Mouse (Mus musculus) stomach, embryonic 16.5 days (tissue): Measurements from ENCODE around the gene Nt5c1a. TPM values are rescaled to one million over a fixed set of nuclear protein-coding genes. Genes with fewer than 3 reads are reported as not detected.

ENCODE experiments used
- ATAC-seq: fragments of 200-750 bp; cut with Nextera tagmentation; 2 replicates; pipeline ENCODE4 v1.8.0; 2017; ENCODE audit warnings: moderate number of reproducible peaks, moderate TSS enrichment; ENCODE audit not compliant: insufficient read depth, low FRiP score
- H3K27ac ChIP-seq: fragments of 300-500 bp; sonication (generic); 2 replicates; pipeline ENCODE4 v1.5.1; 2014; ENCODE audit warnings: low read length
- H3K27me3 ChIP-seq: fragments of 300-500 bp; sonication (generic); 2 replicates; pipeline ENCODE4 v1.6.1; 2014; ENCODE audit warnings: low read length, control low read depth, mixed read lengths; ENCODE audit not compliant: control insufficient read depth, insufficient read depth
- H3K36me3 ChIP-seq: fragments of 300-500 bp; sonication (generic); 2 replicates; pipeline ENCODE4 v1.6.1; 2014; ENCODE audit warnings: low read length; ENCODE audit not compliant: control insufficient read depth, insufficient read depth
- H3K4me1 ChIP-seq: fragments of 300-500 bp; sonication (generic); 2 replicates; pipeline ENCODE4 v1.6.1; 2014; ENCODE audit warnings: low read length, control low read depth, mixed read lengths; ENCODE audit not compliant: control insufficient read depth, insufficient read depth
- H3K4me2 ChIP-seq: fragments of 300-500 bp; sonication (generic); 2 replicates; pipeline ENCODE4 v1.6.1; 2014; ENCODE audit warnings: low read depth, low read length, mixed read lengths
- H3K4me3 ChIP-seq: fragments of 300-500 bp; sonication (generic); replicated peaks from 2 replicates; pipeline ENCODE4 v1.5.1; 2014; ENCODE audit warnings: mild to moderate bottlenecking, low read length
- H3K9ac ChIP-seq: fragments of 300-500 bp; sonication (generic); 2 replicates; pipeline ENCODE4 v1.6.1; 2014; ENCODE audit warnings: low read length
- H3K9me3 ChIP-seq: fragments of 300-500 bp; sonication (generic); replicated peaks from 2 replicates; pipeline ENCODE4 v1.6.1; 2016; ENCODE audit warnings: low read length, control low read depth; ENCODE audit not compliant: control insufficient read depth
- WGBS: fragments of 180-500 bp; shearing (Covaris S2); extraction: QIAGEN DNeasy Blood & Tissue Kit; methylation state at CpG from one replicate; pipeline ENCODE4 v1.1.7; 2014; 5-methylcytosine and 5-hydroxymethylcytosine counted together
- polyA plus RNA-seq: library from polyadenylated mRNA; unstranded; fragments of >200 nt; fragmentation: Nextera tagmentation; extraction: Ambion mirVana; gene quantifications from 2 replicates; pipeline ENCODE4 v1.2.1, GENCODE M21; 2015

The Nt5c1a gene
- polyA plus RNA-seq, 1 experiment from 2014 or later, result not detected

GRCm38 (mm10) chr4:123235835-123236430, 34.6 kb downstream of the Nt5c1a start:
- Histone ChIP-seq H3K4me2 (peak overlapping the region; percentile 11; the same call in 1 of the 2 replicates), H3K27ac (0 out of 2 replicates have a peak overlapping the region, but pooled peaks have one; percentile 14), H3K27me3 (no peaks in the 10 kb centered on the region), H3K9ac (no peak overlapping the region), H3K4me1 (peaks cover 10% of the 10 kb centered on the region), H3K36me3 (no peaks in the 10 kb centered on the region), H3K9me3 (no peaks in the 10 kb centered on the region), H3K4me3 (peak overlapping the region; percentile 8)
- no peak for ATAC-seq
- 76% methylated on average over 9 of the region's 9 CpGs for WGBS

GRCm38 (mm10) chr4:123236431-123237031, 35.2 kb downstream of the Nt5c1a start:
- no peaks in the 10 kb centered on the region for H3K36me3 ChIP-seq
- ATAC-seq, result no peak
- peak overlapping the region; percentile 8 for H3K4me3 ChIP-seq
- no peak overlapping the region for H3K9ac ChIP-seq
- H3K9me3 ChIP-seq, result no peaks in the 10 kb centered on the region
- 74% methylated on average over 13 of the region's 13 CpGs for WGBS
- peak overlapping the region; percentile 28 for H3K4me2 ChIP-seq
- H3K4me1 ChIP-seq, result peaks cover 10% of the 10 kb centered on the region
- H3K27ac ChIP-seq, result 0 out of 2 replicates have a peak overlapping the region, but pooled peaks have one; percentile 56
- H3K27me3 ChIP-seq, result no peaks in the 10 kb centered on the region

- H3K9me3 ChIP-seq, result no peaks in the 10 kb centered on the region
- 57% methylated on average over 6 of the region's 6 CpGs for WGBS
- H3K36me3 ChIP-seq, result no peaks in the 10 kb centered on the region
- peak overlapping the region; percentile 28 for H3K4me2 ChIP-seq
- peak overlapping the region; percentile 56; the same call in 1 of the 2 replicates for H3K27ac ChIP-seq
- no peak overlapping the region for H3K9ac ChIP-seq
- H3K27me3 ChIP-seq, result no peaks in the 10 kb centered on the region
- H3K4me1 ChIP-seq, result peaks cover 10% of the 10 kb centered on the region
- H3K4me3 ChIP-seq, result no peak overlapping the region
- peak; percentile 41 for ATAC-seq
These were observed 36.3 kb downstream of the Nt5c1a start for GRCm38 (mm10) chr4:123237386-123238266.

- Histone ChIP-seq H3K4me3 (peak overlapping the region; percentile 33), H3K9ac (peak overlapping the region; percentile 60), H3K27ac (peak overlapping the region; percentile 63), H3K36me3 (no peaks in the 10 kb centered on the region), H3K4me2 (peak overlapping the region; percentile 58), H3K4me1 (peaks cover 10% of the 10 kb centered on the region), H3K27me3 (no peaks in the 10 kb centered on the region), H3K9me3 (no peaks in the 10 kb centered on the region)
- ATAC-seq, result peak; percentile 71
- 6% methylated on average over 58 of the region's 58 CpGs for WGBS
These were observed 38.3 kb downstream of the Nt5c1a start for GRCm38 (mm10) chr4:123239361-123240203.

GRCm38 (mm10) chr4:123246221-123246620, 44.9 kb downstream of the Nt5c1a start:
- Histone ChIP-seq H3K36me3 (no peaks in the 10 kb centered on the region), H3K9ac (no peak overlapping the region), H3K27me3 (no peaks in the 10 kb centered on the region), H3K4me3 (no peak overlapping the region), H3K4me2 (no peak overlapping the region), H3K4me1 (peaks cover 19% of the 10 kb centered on the region; the same call in 1 of the 2 replicates), H3K9me3 (no peaks in the 10 kb centered on the region), H3K27ac (no peak overlapping the region)
- no peak for ATAC-seq
- 84% methylated on average over 7 of the region's 7 CpGs for WGBS

GRCm38 (mm10) chr4:123246651-123247050, 45.3 kb downstream of the Nt5c1a start:
- Histone ChIP-seq H3K4me3 (no peak overlapping the region), H3K4me1 (peaks cover 19% of the 10 kb centered on the region; the same call in 1 of the 2 replicates), H3K36me3 (no peaks in the 10 kb centered on the region), H3K27me3 (no peaks in the 10 kb centered on the region), H3K9me3 (no peaks in the 10 kb centered on the region), H3K27ac (no peak overlapping the region; the same call in 1 of the 2 replicates), H3K9ac (no peak overlapping the region), H3K4me2 (no peak overlapping the region)
- WGBS, result 90% methylated on average over 5 of the region's 5 CpGs
- no peak for ATAC-seq

- Histone ChIP-seq H3K36me3 (no peaks in the 10 kb centered on the region), H3K27ac (peak overlapping the region; percentile 22; the same call in 1 of the 2 replicates), H3K4me2 (no peak overlapping the region), H3K9ac (no peak overlapping the region), H3K27me3 (no peaks in the 10 kb centered on the region), H3K4me1 (peaks cover 19% of the 10 kb centered on the region; the same call in 1 of the 2 replicates), H3K4me3 (no peak overlapping the region), H3K9me3 (no peaks in the 10 kb centered on the region)
- ATAC-seq, result peak; percentile 74
- 36% methylated on average over 7 of the region's 7 CpGs for WGBS
These were observed 46.0 kb downstream of the Nt5c1a start for GRCm38 (mm10) chr4:123247147-123247880.

GRCm38 (mm10) chr4:123248971-123249567, 47.8 kb downstream of the Nt5c1a start:
- Histone ChIP-seq H3K27me3 (no peaks in the 10 kb centered on the region), H3K36me3 (no peaks in the 10 kb centered on the region), H3K9me3 (no peaks in the 10 kb centered on the region), H3K9ac (no peak overlapping the region), H3K4me3 (no peak overlapping the region), H3K27ac (no peak overlapping the region), H3K4me2 (no peak overlapping the region), H3K4me1 (peaks cover 19% of the 10 kb centered on the region; the same call in 1 of the 2 replicates)
- no peak for ATAC-seq
- 60% methylated on average over 7 of the region's 7 CpGs for WGBS
